Mouse (Mus musculus): Measurements from ENCODE around the gene Pgghg. TPM values are rescaled to one million over a fixed set of nuclear protein-coding genes. Genes with fewer than 3 reads are reported as not detected.

The Pgghg gene
- polyA plus RNA-seq, 1 experiment from 2014 or later = 7.9 TPM

DNA sequence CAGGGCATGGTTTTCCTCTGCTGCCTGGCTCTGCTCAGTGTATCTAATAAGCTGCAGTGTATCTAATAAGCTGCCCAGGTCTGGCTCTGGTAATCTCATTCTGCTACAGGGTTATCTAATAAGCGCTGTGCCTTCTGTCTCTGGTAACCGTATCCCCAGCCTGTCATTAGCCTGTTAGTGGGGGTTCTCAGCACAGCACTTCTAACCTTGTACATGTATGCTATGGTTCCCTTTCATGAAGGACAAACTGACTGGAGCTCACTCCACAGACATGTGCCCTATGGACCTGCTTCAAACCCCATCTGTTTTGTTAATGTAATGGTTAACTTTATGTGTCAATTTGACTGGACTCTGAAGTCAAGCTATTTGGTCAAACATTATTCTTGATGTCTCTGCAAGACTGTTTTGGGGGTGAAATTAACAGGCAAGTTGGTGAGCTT lies 35.5 kb upstream of the Pgghg start:
- peak overlapping the region; percentile 62 for H3K27ac ChIP-seq (ENCODE audit: low read length)
- H3K4me2 ChIP-seq (ENCODE audit: low read depth, low read length) = peak overlapping the region; percentile 21; the same call in 1 of the 2 replicates
- no peaks in the 10 kb centered on the region for H3K27me3 ChIP-seq (ENCODE audit: control insufficient read depth, insufficient read depth, low read depth, low read length)
- WGBS (ENCODE audit: insufficient replicate concordance) = 15% methylated on average over 2 of the region's 2 CpGs
- peak; percentile 65 for ATAC-seq (ENCODE audit: low read depth)
- no peak overlapping the region; the same call in 1 of the 2 replicates for H3K9ac ChIP-seq (ENCODE audit: low read depth, low read length)
- 0 out of 2 replicates have a peak, but pooled peaks cover 2% of the 10 kb centered on the region for H3K4me1 ChIP-seq (ENCODE audit: control insufficient read depth, low read depth, low read length)
- no peaks in the 10 kb centered on the region for H3K36me3 ChIP-seq (ENCODE audit: control insufficient read depth, insufficient read depth)
- peak overlapping the region; percentile 46 for H3K4me3 ChIP-seq (ENCODE audit: low read depth, low read length)
- no peaks in the 10 kb centered on the region for H3K9me3 ChIP-seq (replicated peaks; ENCODE audit: control insufficient read depth, low read length)

DNA sequence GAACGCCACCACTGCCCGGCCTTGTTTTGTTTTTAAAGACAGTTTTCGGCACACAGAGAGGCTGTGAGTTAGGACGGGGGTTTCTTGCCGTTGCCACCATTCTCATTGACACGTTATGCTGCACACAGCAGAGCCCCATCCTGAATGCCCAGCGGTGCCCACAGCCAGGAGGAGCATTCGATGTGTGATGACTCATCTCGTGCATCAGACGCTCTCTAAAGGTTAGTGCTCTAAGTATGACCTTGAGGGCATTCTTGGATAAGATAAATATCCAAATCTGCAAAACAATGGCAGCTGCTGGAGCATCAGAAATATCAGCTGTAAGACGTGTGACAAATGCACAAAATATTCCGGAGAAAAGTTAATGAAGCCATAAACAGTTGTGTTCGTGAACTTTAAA lies 34.1 kb upstream of the Pgghg start:
- 63% methylated on average over 13 of the region's 13 CpGs for WGBS (ENCODE audit: insufficient replicate concordance)
- Histone ChIP-seq H3K36me3 (ENCODE audit: control insufficient read depth, insufficient read depth) (no peaks in the 10 kb centered on the region), H3K4me1 (ENCODE audit: control insufficient read depth, low read depth, low read length) (0 out of 2 replicates have a peak, but pooled peaks cover 2% of the 10 kb centered on the region), H3K27ac (ENCODE audit: low read length) (no peak overlapping the region; the same call in 1 of the 2 replicates), H3K9ac (ENCODE audit: low read depth, low read length) (no peak overlapping the region), H3K4me2 (ENCODE audit: low read depth, low read length) (no peak overlapping the region), H3K4me3 (ENCODE audit: low read depth, low read length) (0 out of 2 replicates have a peak overlapping the region, but pooled peaks have one; percentile 8), H3K27me3 (ENCODE audit: control insufficient read depth, insufficient read depth, low read depth, low read length) (no peaks in the 10 kb centered on the region), H3K9me3 (replicated peaks; ENCODE audit: control insufficient read depth, low read length) (no peaks in the 10 kb centered on the region)
- no peak for ATAC-seq (ENCODE audit: low read depth)

GRCm38 (mm10) chr7:140907697-140908096 lies 33.5 kb upstream of the Pgghg start:
- H3K27me3 ChIP-seq (ENCODE audit: control insufficient read depth, insufficient read depth, low read depth, low read length) = no peaks in the 10 kb centered on the region
- H3K4me2 ChIP-seq (ENCODE audit: low read depth, low read length) = peak overlapping the region; percentile 0; the same call in 1 of the 2 replicates
- 0 out of 2 replicates have a peak, but pooled peaks cover 2% of the 10 kb centered on the region for H3K4me1 ChIP-seq (ENCODE audit: control insufficient read depth, low read depth, low read length)
- WGBS (ENCODE audit: insufficient replicate concordance) = 67% methylated on average over 7 of the region's 7 CpGs
- H3K4me3 ChIP-seq (ENCODE audit: low read depth, low read length) = no peak overlapping the region
- peak overlapping the region; percentile 48 for H3K27ac ChIP-seq (ENCODE audit: low read length)
- no peak for ATAC-seq (ENCODE audit: low read depth)
- no peaks in the 10 kb centered on the region for H3K36me3 ChIP-seq (ENCODE audit: control insufficient read depth, insufficient read depth)
- H3K9ac ChIP-seq (ENCODE audit: low read depth, low read length) = no peak overlapping the region
- no peaks in the 10 kb centered on the region for H3K9me3 ChIP-seq (replicated peaks; ENCODE audit: control insufficient read depth, low read length)

- Histone ChIP-seq H3K9me3 (replicated peaks; ENCODE audit: control insufficient read depth, low read length) (no peaks in the 10 kb centered on the region), H3K36me3 (ENCODE audit: control insufficient read depth, insufficient read depth) (no peaks in the 10 kb centered on the region), H3K4me2 (ENCODE audit: low read depth, low read length) (peak overlapping the region; percentile 0; the same call in 1 of the 2 replicates), H3K4me1 (ENCODE audit: control insufficient read depth, low read depth, low read length) (0 out of 2 replicates have a peak, but pooled peaks cover 2% of the 10 kb centered on the region), H3K9ac (ENCODE audit: low read depth, low read length) (no peak overlapping the region), H3K27me3 (ENCODE audit: control insufficient read depth, insufficient read depth, low read depth, low read length) (no peaks in the 10 kb centered on the region), H3K27ac (ENCODE audit: low read length) (peak overlapping the region; percentile 48), H3K4me3 (ENCODE audit: low read depth, low read length) (no peak overlapping the region)
- WGBS (ENCODE audit: insufficient replicate concordance) = 39% methylated on average over 7 of the region's 7 CpGs
- peak; percentile 52 for ATAC-seq (ENCODE audit: low read depth)
Measured at GRCm38 (mm10) chr7:140908181-140908580, 33.0 kb upstream of the Pgghg start.

GRCm38 (mm10) chr7:140908634-140909107 lies 32.5 kb upstream of the Pgghg start:
- ATAC-seq (ENCODE audit: low read depth) = peak; percentile 63
- H3K4me3 ChIP-seq (ENCODE audit: low read depth, low read length) = peak overlapping the region; percentile 34
- H3K27me3 ChIP-seq (ENCODE audit: control insufficient read depth, insufficient read depth, low read depth, low read length) = no peaks in the 10 kb centered on the region
- H3K27ac ChIP-seq (ENCODE audit: low read length) = peak overlapping the region; percentile 48
- no peak overlapping the region for H3K9ac ChIP-seq (ENCODE audit: low read depth, low read length)
- no peaks in the 10 kb centered on the region for H3K36me3 ChIP-seq (ENCODE audit: control insufficient read depth, insufficient read depth)
- H3K4me2 ChIP-seq (ENCODE audit: low read depth, low read length) = peak overlapping the region; percentile 48
- 3% methylated on average over 19 of the region's 19 CpGs for WGBS (ENCODE audit: insufficient replicate concordance)
- H3K9me3 ChIP-seq (replicated peaks; ENCODE audit: control insufficient read depth, low read length) = no peaks in the 10 kb centered on the region
- peaks cover 2% of the 10 kb centered on the region for H3K4me1 ChIP-seq (ENCODE audit: control insufficient read depth, low read depth, low read length)

DNA sequence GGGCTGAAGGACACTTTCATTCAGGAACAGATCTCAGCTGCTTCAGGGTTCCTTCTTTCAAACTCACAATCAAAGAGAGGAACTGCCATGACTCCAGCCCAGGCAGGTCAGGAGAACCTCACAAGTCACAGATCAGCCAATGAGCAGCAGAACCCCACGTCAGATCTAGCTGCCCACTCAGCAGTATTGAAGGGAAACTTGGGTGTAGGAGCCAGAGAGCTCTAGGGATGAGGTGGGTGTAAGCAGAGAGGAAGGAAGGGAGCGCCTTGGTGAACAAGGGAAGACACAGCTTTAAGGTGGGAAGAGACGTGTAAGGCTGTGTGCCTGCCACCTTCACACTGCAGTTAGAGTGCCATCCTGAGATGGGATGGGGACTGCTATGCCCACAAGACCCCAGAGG lies 28.9 kb upstream of the Pgghg start:
- no peak for ATAC-seq (ENCODE audit: low read depth)
- Histone ChIP-seq H3K27me3 (ENCODE audit: control insufficient read depth, insufficient read depth, low read depth, low read length) (no peaks in the 10 kb centered on the region), H3K36me3 (ENCODE audit: control insufficient read depth, insufficient read depth) (no peaks in the 10 kb centered on the region), H3K4me3 (ENCODE audit: low read depth, low read length) (no peak overlapping the region), H3K9ac (ENCODE audit: low read depth, low read length) (no peak overlapping the region), H3K27ac (ENCODE audit: low read length) (peak overlapping the region; percentile 67), H3K4me2 (ENCODE audit: low read depth, low read length) (no peak overlapping the region), H3K9me3 (replicated peaks; ENCODE audit: control insufficient read depth, low read length) (no peaks in the 10 kb centered on the region), H3K4me1 (ENCODE audit: control insufficient read depth, low read depth, low read length) (peaks cover 4% of the 10 kb centered on the region)
- 37% methylated on average over 3 of the region's 3 CpGs for WGBS (ENCODE audit: insufficient replicate concordance)

GRCm38 (mm10) chr7:140912846-140913482 lies 28.2 kb upstream of the Pgghg start:
- H3K9ac ChIP-seq (ENCODE audit: low read depth, low read length) = no peak overlapping the region
- H3K4me3 ChIP-seq (ENCODE audit: low read depth, low read length) = no peak overlapping the region
- no peaks in the 10 kb centered on the region for H3K27me3 ChIP-seq (ENCODE audit: control insufficient read depth, insufficient read depth, low read depth, low read length)
- H3K4me1 ChIP-seq (ENCODE audit: control insufficient read depth, low read depth, low read length) = peaks cover 4% of the 10 kb centered on the region
- no peaks in the 10 kb centered on the region for H3K9me3 ChIP-seq (replicated peaks; ENCODE audit: control insufficient read depth, low read length)
- 55% methylated on average over 5 of the region's 5 CpGs for WGBS (ENCODE audit: insufficient replicate concordance)
- peak overlapping the region; percentile 67 for H3K27ac ChIP-seq (ENCODE audit: low read length)
- H3K36me3 ChIP-seq (ENCODE audit: control insufficient read depth, insufficient read depth) = no peaks in the 10 kb centered on the region
- H3K4me2 ChIP-seq (ENCODE audit: low read depth, low read length) = no peak overlapping the region
- peak; percentile 47 for ATAC-seq (ENCODE audit: low read depth)

DNA sequence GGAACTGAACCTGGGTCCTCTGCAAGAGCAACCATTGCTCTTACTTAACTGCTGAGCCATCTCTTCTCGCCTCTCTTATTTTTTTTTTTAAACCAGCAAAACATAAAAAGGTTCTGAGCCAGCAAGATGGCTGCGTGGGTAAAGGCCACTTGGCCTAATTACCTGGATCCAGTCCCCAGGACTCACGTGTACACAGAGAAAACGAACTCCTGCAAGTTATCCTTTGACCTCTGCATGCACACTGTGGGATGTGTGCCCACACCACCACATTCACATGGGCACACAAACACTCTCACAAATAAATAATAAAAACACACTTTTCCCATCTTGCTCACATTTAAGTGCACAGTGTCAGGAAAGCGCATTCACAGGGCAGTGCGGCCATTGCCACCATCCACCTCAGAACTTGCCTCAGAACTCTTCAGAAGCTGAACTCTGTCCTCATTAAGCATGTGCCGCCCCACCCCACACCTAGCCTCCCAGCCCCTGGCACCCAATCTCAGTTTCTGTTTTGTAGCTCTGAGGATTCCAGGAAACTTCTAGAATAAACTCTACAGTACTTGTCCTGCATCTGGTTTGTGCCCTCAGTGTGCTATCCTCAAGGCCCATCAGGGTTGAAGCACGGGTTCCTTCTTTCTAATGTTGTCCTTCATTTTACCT lies 27.0 kb upstream of the Pgghg start:
- H3K27me3 ChIP-seq (ENCODE audit: control insufficient read depth, insufficient read depth, low read depth, low read length) = no peaks in the 10 kb centered on the region
- peaks cover 4% of the 10 kb centered on the region for H3K4me1 ChIP-seq (ENCODE audit: control insufficient read depth, low read depth, low read length)
- H3K4me2 ChIP-seq (ENCODE audit: low read depth, low read length) = no peak overlapping the region
- no peak for ATAC-seq (ENCODE audit: low read depth)
- 63% methylated on average over 8 of the region's 8 CpGs for WGBS (ENCODE audit: insufficient replicate concordance)
- H3K27ac ChIP-seq (ENCODE audit: low read length) = peak overlapping the region; percentile 67; the same call in 1 of the 2 replicates
- no peak overlapping the region for H3K4me3 ChIP-seq (ENCODE audit: low read depth, low read length)
- no peaks in the 10 kb centered on the region for H3K36me3 ChIP-seq (ENCODE audit: control insufficient read depth, insufficient read depth)
- H3K9ac ChIP-seq (ENCODE audit: low read depth, low read length) = no peak overlapping the region
- H3K9me3 ChIP-seq (replicated peaks; ENCODE audit: control insufficient read depth, low read length) = no peaks in the 10 kb centered on the region

- H3K27me3 ChIP-seq (ENCODE audit: control insufficient read depth, insufficient read depth, low read depth, low read length) = peaks cover 43% of the 10 kb centered on the region
- 13% methylated on average over 4 of the region's 4 CpGs for WGBS (ENCODE audit: insufficient replicate concordance)
- H3K36me3 ChIP-seq (ENCODE audit: control insufficient read depth, insufficient read depth) = no peaks in the 10 kb centered on the region
- no peak overlapping the region for H3K9ac ChIP-seq (ENCODE audit: low read depth, low read length)
- ATAC-seq (ENCODE audit: low read depth) = no peak
- H3K9me3 ChIP-seq (replicated peaks; ENCODE audit: control insufficient read depth, low read length) = no peaks in the 10 kb centered on the region
- no peak overlapping the region for H3K4me2 ChIP-seq (ENCODE audit: low read depth, low read length)
- no peak overlapping the region for H3K27ac ChIP-seq (ENCODE audit: low read length)
- no peak overlapping the region for H3K4me3 ChIP-seq (ENCODE audit: low read depth, low read length)
- peaks cover 8% of the 10 kb centered on the region for H3K4me1 ChIP-seq (ENCODE audit: control insufficient read depth, low read depth, low read length)
Measured at GRCm38 (mm10) chr7:140919911-140920310, 21.3 kb upstream of the Pgghg start.

Measured in liver, embryonic 16.5 days (tissue).